Mouse (Mus musculus): ENCODE results near the gene Olfr646. TPM values are rescaled to one million over a fixed set of nuclear protein-coding genes. Genes with fewer than 3 reads are reported as not detected.

The Olfr646 gene
- not detected in 2 replicates for polyA plus RNA-seq (2016; fragmentation: Nextera tagmentation; extraction: Ambion mirVana)

DNA sequence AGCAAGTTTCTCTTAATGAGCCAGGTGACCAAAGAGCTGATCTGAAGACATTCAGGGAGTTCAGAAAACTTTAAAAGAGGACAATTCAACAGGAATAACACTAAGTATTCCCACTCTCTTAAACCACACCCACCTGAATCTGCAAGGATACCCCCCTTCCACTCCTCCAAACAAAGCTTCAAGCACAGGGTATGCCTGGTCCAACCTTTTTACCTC lies at the start of gene Olfr646:
Gene Olfr646 (plus strand): TSS at position 117 of the 216 bp plus-strand sequence.
- DNase-seq (ENCODE audit: low spot score) = no peak
- no peaks in the 10 kb centered on the region for H3K36me3 ChIP-seq
- H3K4me3 ChIP-seq = no peak within 1 kb of the TSS
- no peaks in the 10 kb centered on the region for H3K9me3 ChIP-seq (replicated peaks)
- H3K27ac ChIP-seq = no peak within 1 kb of the TSS
- no peaks in the 10 kb centered on the region for H3K4me1 ChIP-seq
- no peaks in the 10 kb centered on the region for H3K27me3 ChIP-seq (ENCODE audit: low read depth, poor library complexity, severe bottlenecking)

DNA sequence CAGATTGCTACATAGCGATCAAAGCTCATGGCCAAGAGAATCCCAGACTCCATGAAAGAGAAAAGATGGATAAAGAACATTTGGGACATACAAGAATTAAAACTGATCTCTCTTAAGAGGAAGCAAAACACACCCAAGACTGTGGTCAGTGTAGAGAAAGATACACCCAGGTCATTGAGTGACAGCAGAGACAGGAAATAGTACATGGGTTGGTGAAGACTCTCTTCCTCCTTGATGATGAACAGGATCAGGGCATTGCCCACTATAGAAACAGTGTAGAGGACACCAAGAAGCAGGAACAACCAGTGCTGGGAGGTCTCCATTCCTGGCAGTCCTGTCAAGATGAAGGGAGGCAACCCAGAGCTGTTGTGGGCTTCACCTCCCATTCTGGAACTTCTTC lies 45.5 kb upstream of the Olfr646 start:
- no peaks in the 10 kb centered on the region for H3K27me3 ChIP-seq (ENCODE audit: low read depth, poor library complexity, severe bottlenecking)

DNA sequence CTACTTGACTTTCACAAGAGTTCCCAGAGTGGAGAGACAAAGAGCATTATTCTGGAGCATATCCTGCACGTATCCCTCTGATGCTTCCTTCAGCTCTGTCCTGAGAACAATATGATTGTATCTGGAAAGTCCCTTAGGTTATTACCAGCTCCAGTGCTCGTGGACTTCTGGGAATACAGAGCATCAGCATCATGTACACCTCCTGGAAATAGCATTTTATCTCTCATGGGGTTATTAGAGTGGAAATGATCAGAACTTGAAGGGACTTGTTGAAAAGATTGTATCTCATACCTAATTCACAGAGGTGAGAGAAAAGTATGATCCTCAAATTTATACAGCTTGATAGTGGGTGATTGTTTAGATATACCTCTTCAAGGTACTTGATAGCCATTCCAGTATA lies 43.3 kb upstream of the Olfr646 start, which contains the start of gene 4930516K23Rik:
Gene 4930516K23Rik (minus strand): TSS at position 101 of the 400 bp plus-strand sequence.
- no peaks in the 10 kb centered on the region for H3K27me3 ChIP-seq (ENCODE audit: low read depth, poor library complexity, severe bottlenecking)
- no peak for DNase-seq (ENCODE audit: low spot score)
- 68% methylated on average over 2 of the region's 2 CpGs for WGBS
- H3K4me1 ChIP-seq = no peaks in the 10 kb centered on the region
- no peak within 1 kb of the TSS for H3K27ac ChIP-seq
- H3K4me3 ChIP-seq = no peak within 1 kb of the TSS
- H3K9me3 ChIP-seq (replicated peaks) = no peaks in the 10 kb centered on the region
- no peaks in the 10 kb centered on the region for H3K36me3 ChIP-seq

More for the DNA sequence above, 45.5 kb upstream of the Olfr646 start:
- H3K4me3 ChIP-seq = no peak overlapping the region
- H3K36me3 ChIP-seq = no peaks in the 10 kb centered on the region
- no peak for DNase-seq (ENCODE audit: low spot score)
- no peaks in the 10 kb centered on the region for H3K4me1 ChIP-seq
- 76% methylated on average over 1 of the region's 1 CpGs for WGBS
- no peaks in the 10 kb centered on the region for H3K9me3 ChIP-seq (replicated peaks)
- H3K27ac ChIP-seq = no peak overlapping the region

DNA sequence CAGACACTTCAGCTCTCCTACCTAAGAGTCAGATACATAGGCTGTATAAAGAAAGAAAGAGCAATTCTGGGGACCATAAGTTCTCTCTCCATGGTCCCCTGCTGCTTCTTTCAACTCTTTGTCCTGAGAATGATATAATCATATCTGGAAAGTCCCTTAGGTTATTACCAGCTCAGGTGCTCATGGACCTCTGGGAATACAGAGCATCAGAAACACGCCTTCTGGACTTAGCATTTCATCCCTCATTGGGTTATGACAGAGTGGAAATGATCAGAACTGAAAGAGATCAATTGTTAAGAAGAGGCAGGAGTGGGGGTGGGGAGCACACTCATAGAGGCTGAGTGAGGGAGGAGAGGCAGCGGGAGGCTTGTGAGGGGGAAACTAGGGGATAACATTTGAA lies 32.9 kb upstream of the Olfr646 start, which contains the start of gene Olfr644:
Gene Olfr644 (minus strand): TSS at position 101 of the 400 bp plus-strand sequence.
- Histone ChIP-seq H3K36me3 (no peaks in the 10 kb centered on the region), H3K4me1 (no peaks in the 10 kb centered on the region), H3K27me3 (ENCODE audit: low read depth, poor library complexity, severe bottlenecking) (no peaks in the 10 kb centered on the region), H3K4me3 (no peak within 1 kb of the TSS), H3K27ac (no peak within 1 kb of the TSS), H3K9me3 (replicated peaks) (no peaks in the 10 kb centered on the region)
- no peak for DNase-seq (ENCODE audit: low spot score)
- WGBS = 83% methylated on average over 2 of the region's 2 CpGs

DNA sequence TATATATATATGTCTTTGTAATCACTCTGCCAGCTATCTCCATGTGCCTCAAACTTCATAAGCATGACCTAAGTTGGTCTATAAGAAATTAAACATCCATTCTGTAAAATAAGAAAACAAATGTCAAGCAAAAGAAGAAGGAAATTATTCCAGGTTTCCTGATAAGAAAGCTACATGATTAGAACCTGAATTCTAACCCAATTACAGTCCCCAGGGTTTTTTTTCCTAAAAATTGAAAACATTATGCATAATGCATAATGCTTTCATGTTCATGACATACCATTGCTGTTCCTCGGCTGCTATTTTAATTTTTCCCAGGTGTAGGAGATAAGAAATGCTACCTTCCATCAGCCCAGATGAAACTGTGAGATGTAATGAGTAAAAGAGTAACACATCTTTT lies 19.3 kb upstream of the Olfr646 start, which contains the start of gene Olfr645:
Gene Olfr645 (minus strand): TSS at position 101 of the 400 bp plus-strand sequence.
- no peak for DNase-seq (ENCODE audit: low spot score)
- H3K27ac ChIP-seq = no peak within 1 kb of the TSS
- WGBS = 83% methylated on average over 1 of the region's 1 CpGs

DNA sequence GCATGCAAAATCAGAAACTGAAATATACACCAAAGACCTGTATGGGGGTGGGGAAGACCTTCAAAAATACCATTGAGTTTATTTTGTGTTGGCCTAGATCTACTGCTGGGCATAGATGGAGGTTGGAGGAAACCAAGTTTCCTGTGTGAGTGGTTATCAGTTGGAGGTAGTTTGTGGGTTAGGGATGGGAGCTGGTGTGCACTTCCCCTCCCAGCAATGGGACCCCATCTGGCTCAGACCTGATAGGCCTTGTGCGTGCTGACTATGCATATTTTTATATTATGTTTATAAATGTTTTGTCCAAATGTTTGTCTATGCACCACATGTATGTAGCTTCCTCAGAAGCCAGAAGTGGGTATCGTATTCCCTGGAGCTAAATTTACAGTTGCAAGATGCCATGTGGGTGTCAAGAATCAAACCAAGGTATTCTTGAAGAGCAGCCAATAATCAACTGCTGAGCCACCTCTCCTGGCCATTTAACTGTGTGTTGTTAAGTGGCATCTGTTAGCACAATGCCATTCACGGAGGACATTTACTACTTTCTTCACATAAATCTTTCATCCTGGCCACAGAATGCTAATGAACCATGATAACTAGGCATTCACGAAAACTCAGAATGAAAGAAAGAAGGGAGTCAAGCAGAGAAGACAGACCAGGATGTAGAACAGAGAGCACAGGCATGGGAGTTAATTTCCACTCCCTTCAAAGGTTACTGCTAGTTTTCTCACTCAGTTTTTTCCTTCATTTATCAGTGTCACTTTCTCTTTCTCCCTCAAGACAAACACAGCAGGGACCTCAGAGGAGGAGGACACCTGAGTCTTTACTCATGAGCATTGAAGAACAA lies 538 bp upstream of the Olfr646 start:
- Histone ChIP-seq H3K36me3 (no peaks in the 10 kb centered on the region), H3K27ac (no peak overlapping the region), H3K27me3 (ENCODE audit: low read depth, poor library complexity, severe bottlenecking) (no peaks in the 10 kb centered on the region), H3K9me3 (replicated peaks) (no peaks in the 10 kb centered on the region), H3K4me3 (no peak overlapping the region), H3K4me1 (no peaks in the 10 kb centered on the region)
- DNase-seq (ENCODE audit: low spot score) = no peak
- 55% methylated on average over 4 of the region's 4 CpGs for WGBS

More for the DNA sequence above, 19.3 kb upstream of the Olfr646 start, which contains the start of gene Olfr645:
- no peaks in the 10 kb centered on the region for H3K9me3 ChIP-seq (replicated peaks)
- H3K4me1 ChIP-seq = no peaks in the 10 kb centered on the region
- H3K4me3 ChIP-seq = no peak within 1 kb of the TSS
- H3K36me3 ChIP-seq = no peaks in the 10 kb centered on the region
- H3K27me3 ChIP-seq (ENCODE audit: low read depth, poor library complexity, severe bottlenecking) = no peaks in the 10 kb centered on the region

DNA sequence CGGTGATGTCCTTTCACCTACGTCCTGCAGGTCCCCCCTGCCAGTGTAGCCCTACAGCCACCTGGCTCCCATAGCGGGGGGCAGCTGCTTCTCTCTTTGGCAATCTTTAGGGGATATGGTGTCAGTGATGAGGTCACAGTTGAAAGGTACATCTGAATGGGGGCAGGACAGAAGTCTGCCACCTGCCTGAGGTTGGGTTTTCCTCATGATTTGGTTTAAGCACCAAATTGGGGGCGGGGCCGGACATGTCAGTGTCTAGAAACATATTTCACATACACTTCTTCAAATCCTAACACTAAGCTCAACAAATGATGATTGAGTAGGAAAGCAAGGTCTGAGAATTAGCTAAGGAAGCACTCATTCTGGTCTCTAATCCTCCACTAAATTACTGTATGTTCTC lies 25.1 kb downstream of the Olfr646 start, which contains the start of gene Ubqln5:
Gene Ubqln5 (minus strand): TSS at position 101 of the 400 bp plus-strand sequence.
- WGBS = 97% methylated on average over 5 of the region's 5 CpGs

DNA sequence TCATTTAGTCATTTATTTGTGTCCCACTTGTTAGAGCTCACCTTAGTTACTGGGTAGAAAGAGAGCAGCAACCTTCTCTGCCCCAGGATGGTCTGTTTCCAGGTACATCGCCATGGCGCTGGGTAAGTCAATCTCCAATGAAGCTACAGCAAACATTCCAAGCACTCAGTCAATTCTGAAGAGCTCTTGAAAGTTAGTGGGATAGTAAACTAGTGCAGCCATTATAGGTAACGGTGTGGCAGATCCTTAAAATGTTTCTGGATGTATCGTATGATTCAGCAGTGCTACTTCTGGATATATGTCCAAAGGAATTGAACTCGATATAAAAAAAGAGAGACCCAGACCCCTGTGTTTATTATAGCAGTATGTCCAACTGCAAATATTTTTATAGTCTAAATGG lies 32.6 kb downstream of the Olfr646 start, which contains the start of gene Olfr643:
Gene Olfr643 (minus strand): TSS at position 101 of the 400 bp plus-strand sequence.
- Histone ChIP-seq H3K27me3 (ENCODE audit: low read depth, poor library complexity, severe bottlenecking) (no peaks in the 10 kb centered on the region), H3K4me1 (no peaks in the 10 kb centered on the region), H3K27ac (no peak within 1 kb of the TSS), H3K36me3 (no peaks in the 10 kb centered on the region), H3K4me3 (no peak within 1 kb of the TSS), H3K9me3 (replicated peaks) (no peaks in the 10 kb centered on the region)
- no peak for DNase-seq (ENCODE audit: low spot score)
- WGBS = 92% methylated on average over 5 of the region's 5 CpGs

More for the DNA sequence above, 25.1 kb downstream of the Olfr646 start, which contains the start of gene Ubqln5:
- Histone ChIP-seq H3K4me3 (no peak within 1 kb of the TSS), H3K9me3 (replicated peaks) (no peaks in the 10 kb centered on the region), H3K27me3 (ENCODE audit: low read depth, poor library complexity, severe bottlenecking) (no peaks in the 10 kb centered on the region), H3K4me1 (no peaks in the 10 kb centered on the region), H3K27ac (no peak within 1 kb of the TSS), H3K36me3 (no peaks in the 10 kb centered on the region)
- no peak for DNase-seq (ENCODE audit: low spot score)

DNA sequence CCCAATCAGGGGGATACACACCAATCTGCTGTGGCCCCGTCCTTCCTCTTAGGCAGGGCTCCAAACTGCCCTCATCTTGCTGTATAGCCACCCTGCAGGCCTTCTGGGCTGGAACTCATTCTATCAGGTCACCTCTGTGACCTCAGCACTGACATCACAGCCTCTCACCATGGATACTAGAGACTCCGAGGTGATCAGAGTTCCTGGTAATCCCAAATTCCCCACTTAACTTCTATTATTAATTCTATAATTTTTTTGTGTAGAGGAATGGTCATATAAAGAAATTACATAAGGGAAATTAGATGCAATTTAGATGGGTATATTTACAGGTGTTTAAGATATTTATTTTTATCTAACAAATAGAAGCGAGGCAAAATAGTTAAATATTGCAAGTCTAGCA lies 38.5 kb downstream of the Olfr646 start, which contains the start of gene Ubqln3:
Gene Ubqln3 (minus strand): TSS at position 101 of the 400 bp plus-strand sequence.
- no peak for DNase-seq (ENCODE audit: low spot score)
- no peak within 1 kb of the TSS for H3K4me3 ChIP-seq
- H3K36me3 ChIP-seq = no peaks in the 10 kb centered on the region
- H3K9me3 ChIP-seq (replicated peaks) = no peaks in the 10 kb centered on the region
- no peak within 1 kb of the TSS for H3K27ac ChIP-seq
- WGBS = 87% methylated on average over 3 of the region's 3 CpGs
- H3K27me3 ChIP-seq (ENCODE audit: low read depth, poor library complexity, severe bottlenecking) = no peaks in the 10 kb centered on the region
- H3K4me1 ChIP-seq = no peaks in the 10 kb centered on the region

DNA sequence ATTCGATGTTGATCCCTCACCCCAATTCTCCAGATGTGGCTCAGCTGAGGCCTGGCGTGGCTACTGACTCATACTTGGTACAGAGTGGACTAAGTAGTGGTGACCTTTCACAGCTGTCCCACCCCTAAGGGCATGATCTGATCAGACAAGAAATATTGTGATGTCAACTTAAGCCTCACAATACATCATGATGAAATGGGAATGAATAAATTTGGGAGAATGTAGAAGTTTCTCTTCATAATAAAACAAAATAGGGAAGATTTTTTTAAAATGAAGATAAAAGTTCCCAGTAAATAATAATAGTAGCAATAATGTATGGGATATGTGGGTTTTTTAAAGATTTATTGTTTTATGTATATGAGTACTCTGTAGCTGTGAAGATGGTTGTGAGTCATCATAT lies 45.8 kb downstream of the Olfr646 start, which contains the start of gene Ubqlnl:
Gene Ubqlnl (minus strand): TSS at position 101 of the 400 bp plus-strand sequence.
- DNase-seq (ENCODE audit: low spot score) = no peak
- H3K9me3 ChIP-seq (replicated peaks) = no peaks in the 10 kb centered on the region
- no peak within 1 kb of the TSS for H3K4me3 ChIP-seq
- 79% methylated on average over 2 of the region's 2 CpGs for WGBS
- no peaks in the 10 kb centered on the region for H3K4me1 ChIP-seq
- H3K27me3 ChIP-seq (ENCODE audit: low read depth, poor library complexity, severe bottlenecking) = no peaks in the 10 kb centered on the region
- no peak within 1 kb of the TSS for H3K27ac ChIP-seq
- no peaks in the 10 kb centered on the region for H3K36me3 ChIP-seq

Other genes with a start within 250 kb of the Olfr646 start
- not detected in 2 replicates for gene Olfr66, start 218.6 kb upstream of the Olfr646 start, polyA plus RNA-seq (2016; fragmentation: Nextera tagmentation; extraction: Ambion mirVana)
- not detected in 2 replicates for gene Olfr64, start 210.4 kb upstream of the Olfr646 start, polyA plus RNA-seq (2016; fragmentation: Nextera tagmentation; extraction: Ambion mirVana)
- gene Olfr65, start 201.4 kb upstream of the Olfr646 start, polyA plus RNA-seq (2016; fragmentation: Nextera tagmentation; extraction: Ambion mirVana) = not detected in 2 replicates
- gene Olfr631, start 176.0 kb upstream of the Olfr646 start, polyA plus RNA-seq (2016; fragmentation: Nextera tagmentation; extraction: Ambion mirVana) = not detected in 2 replicates
- not detected in 2 replicates for gene Olfr632, start 170.5 kb upstream of the Olfr646 start, polyA plus RNA-seq (2016; fragmentation: Nextera tagmentation; extraction: Ambion mirVana)
- not detected in 2 replicates for gene Olfr633, start 160.4 kb upstream of the Olfr646 start, polyA plus RNA-seq (2016; fragmentation: Nextera tagmentation; extraction: Ambion mirVana)
- not detected in 2 replicates for gene Olfr635, start 133.7 kb upstream of the Olfr646 start, polyA plus RNA-seq (2016; fragmentation: Nextera tagmentation; extraction: Ambion mirVana)
- gene Olfr638, start 106.1 kb upstream of the Olfr646 start, polyA plus RNA-seq (2016; fragmentation: Nextera tagmentation; extraction: Ambion mirVana) = not detected in 2 replicates
- 0.03 TPM in 1 of 2 replicates, not detected in the other for gene Olfr639, start 87.6 kb upstream of the Olfr646 start, polyA plus RNA-seq (2016; fragmentation: Nextera tagmentation; extraction: Ambion mirVana)
- gene Olfr640, start 79.3 kb upstream of the Olfr646 start, polyA plus RNA-seq (2016; fragmentation: Nextera tagmentation; extraction: Ambion mirVana) = not detected in 2 replicates
- not detected in 2 replicates for gene Olfr641, start 69.4 kb upstream of the Olfr646 start, polyA plus RNA-seq (2016; fragmentation: Nextera tagmentation; extraction: Ambion mirVana)
- gene Olfr642, start 52.2 kb upstream of the Olfr646 start, polyA plus RNA-seq (2016; fragmentation: Nextera tagmentation; extraction: Ambion mirVana) = not detected in 2 replicates
- not detected in 2 replicates for gene 4930516K23Rik, start 43.4 kb upstream of the Olfr646 start, polyA plus RNA-seq (2016; fragmentation: Nextera tagmentation; extraction: Ambion mirVana)
- gene Olfr644, start 33.0 kb upstream of the Olfr646 start, polyA plus RNA-seq (2016; fragmentation: Nextera tagmentation; extraction: Ambion mirVana) = not detected in 2 replicates
- not detected in 2 replicates for gene Olfr645, start 19.4 kb upstream of the Olfr646 start, polyA plus RNA-seq (2016; fragmentation: Nextera tagmentation; extraction: Ambion mirVana)
- not detected in 2 replicates for gene Ubqln5, start 25.0 kb downstream of the Olfr646 start, polyA plus RNA-seq (2016; fragmentation: Nextera tagmentation; extraction: Ambion mirVana)
- gene Olfr643, start 32.5 kb downstream of the Olfr646 start, polyA plus RNA-seq (2016; fragmentation: Nextera tagmentation; extraction: Ambion mirVana) = not detected in 2 replicates
- not detected in 2 replicates for gene Ubqln3, start 38.4 kb downstream of the Olfr646 start, polyA plus RNA-seq (2016; fragmentation: Nextera tagmentation; extraction: Ambion mirVana)
- gene Ubqlnl, start 45.7 kb downstream of the Olfr646 start, polyA plus RNA-seq (2016; fragmentation: Nextera tagmentation; extraction: Ambion mirVana) = not detected in 2 replicates
- gene Olfm5, start 60.0 kb downstream of the Olfr646 start, polyA plus RNA-seq (2016; fragmentation: Nextera tagmentation; extraction: Ambion mirVana) = not detected in 2 replicates
- 0.16 and 0.29 TPM in 2 replicates for gene Olfr648, start 78.5 kb downstream of the Olfr646 start, polyA plus RNA-seq (2016; fragmentation: Nextera tagmentation; extraction: Ambion mirVana)
- not detected in 2 replicates for gene Olfr649, start 91.1 kb downstream of the Olfr646 start, polyA plus RNA-seq (2016; fragmentation: Nextera tagmentation; extraction: Ambion mirVana)
- 6.4 and 7.0 TPM in 2 replicates for gene Trim6, start 113.9 kb downstream of the Olfr646 start, polyA plus RNA-seq (2016; fragmentation: Nextera tagmentation; extraction: Ambion mirVana)
- 0.31 and 0.91 TPM in 2 replicates for gene Trim34a, start 139.6 kb downstream of the Olfr646 start, polyA plus RNA-seq (2016; fragmentation: Nextera tagmentation; extraction: Ambion mirVana)
- gene Trim5, start 183.2 kb downstream of the Olfr646 start, polyA plus RNA-seq (2016; fragmentation: Nextera tagmentation; extraction: Ambion mirVana) = not detected in 2 replicates
- 1.7 and 2.3 TPM in 2 replicates for gene Trim12a, start 210.6 kb downstream of the Olfr646 start, polyA plus RNA-seq (2016; fragmentation: Nextera tagmentation; extraction: Ambion mirVana)
- gene Trim34b, start 224.6 kb downstream of the Olfr646 start, polyA plus RNA-seq (2016; fragmentation: Nextera tagmentation; extraction: Ambion mirVana) = not detected in 2 replicates
- gene Trim12c, start 248.5 kb downstream of the Olfr646 start, polyA plus RNA-seq (2016; fragmentation: Nextera tagmentation; extraction: Ambion mirVana) = 0.79 and 1.1 TPM in 2 replicates